Mouse (Mus musculus) lung, adult 2 months (tissue): ENCODE data around the gene Crtam.

Experiments
- CTCF ChIP-seq: fragments of 200-500 bp; IDR thresholded peaks from 2 replicates; pipeline ENCODE4 v1.5.1; 2011; ENCODE audit warnings: mild to moderate bottlenecking, low read length, control low read depth; ENCODE audit not compliant: insufficient read depth
- POLR2A ChIP-seq: fragments of 200-500 bp; IDR thresholded peaks from 2 replicates; pipeline ENCODE4 v1.6.1; 2011; ENCODE audit warnings: low read depth, mild to moderate bottlenecking, control low read depth, low read length, borderline replicate concordance; ENCODE audit errors: extremely low read depth

DNA sequence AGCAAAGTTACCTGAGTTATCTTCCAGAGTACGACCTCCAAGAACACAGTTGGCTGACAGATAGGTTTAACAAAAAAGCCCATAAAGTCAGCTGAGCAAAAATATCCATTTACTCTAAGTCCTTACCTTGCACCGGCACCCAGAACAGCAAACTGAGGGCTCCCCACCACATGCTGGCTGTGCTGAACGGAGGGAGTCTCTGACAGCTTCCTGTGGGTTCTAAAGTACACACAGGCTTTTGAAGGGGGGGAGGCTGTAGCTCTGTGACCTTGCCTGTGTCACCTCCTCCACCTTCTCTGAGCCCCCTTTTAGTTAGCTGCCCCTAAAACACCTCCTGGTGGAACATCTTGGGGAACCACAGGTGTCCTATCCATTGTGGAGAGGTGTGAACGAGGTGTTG lies at the start of gene Crtam:
- TF ChIP-seq POLR2A (no peak), CTCF (no peak)
